Mouse (Mus musculus): Measurements from ENCODE around the gene Sesn2. TPM values are rescaled to one million over a fixed set of nuclear protein-coding genes. Genes with fewer than 3 reads are reported as not detected.

Gene Sesn2
- total RNA-seq, 2 experiments from 2014 or later, result 9.5 to 10.2 TPM

- intact Hi-C loops (cut with DNase I), result no loop called here
- no peak for DNase-seq (ENCODE audit: low spot score in 2 of 2)
Measured at GRCm38 (mm10) chr4:132449778-132450177, 60.5 kb downstream of the Sesn2 start.

GRCm38 (mm10) chr4:132446105-132446504 lies 64.2 kb downstream of the Sesn2 start:
- no peak for DNase-seq (ENCODE audit: low spot score in 2 of 2)
- intact Hi-C loops (cut with DNase I), result no loop called here

DNA sequence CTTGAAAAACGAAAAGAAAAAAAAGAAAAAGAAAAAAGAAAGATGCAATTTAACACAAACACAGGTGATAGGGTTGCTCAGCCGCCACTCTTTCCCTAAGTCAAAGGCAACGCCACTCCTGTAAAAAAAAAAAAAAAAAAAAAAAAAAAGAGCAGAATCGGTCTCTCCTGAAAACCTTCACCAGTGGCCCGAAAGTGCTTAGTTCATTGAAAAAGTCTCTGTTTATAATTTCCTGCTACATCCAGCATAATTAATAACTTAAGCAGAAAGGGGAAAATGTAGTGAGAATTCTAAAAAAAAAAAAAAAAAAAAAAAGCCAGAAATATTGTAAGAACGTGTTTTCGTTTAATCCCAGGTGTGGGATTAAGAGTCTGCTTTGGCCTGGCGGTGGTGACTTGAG lies 65.8 kb downstream of the Sesn2 start:
- intact Hi-C loops (cut with DNase I), result no loop called here
- no peak for DNase-seq (ENCODE audit: low spot score in 2 of 2)

Other genes starting within 250 kb of the Sesn2 start
- gene Gmeb1, start 248.9 kb downstream of the Sesn2 start, total RNA-seq (2021), result 10 to 100 TPM; 25.2 to 26.2 TPM
- 10 to 100 TPM; 19.2 to 22.5 TPM for gene Taf12, start 236.1 kb downstream of the Sesn2 start, total RNA-seq (2021)
- gene Rab42, start 207.1 kb downstream of the Sesn2 start, total RNA-seq (2021), result 1 to 10 TPM; 1.2 to 1.5 TPM
- gene Trnau1ap, start 181.0 kb downstream of the Sesn2 start, total RNA-seq (2021), result 10 to 100 TPM; 18.0 to 22.2 TPM
- 10 to 100 TPM; 12.8 to 14.8 TPM for gene Rcc1, start 156.9 kb downstream of the Sesn2 start, total RNA-seq (2021)
- 10 to 100 TPM in 1 of 2 experiments, 1 to 10 TPM in 1; 8.3 to 11.3 TPM for gene Phactr4, start 88.0 kb downstream of the Sesn2 start, total RNA-seq (2021)
- 10 to 100 TPM in 1 of 2 experiments, 1 to 10 TPM in 1; 8.5 to 10.8 TPM for gene Med18, start 46.6 kb downstream of the Sesn2 start, total RNA-seq (2021)
- gene Atpif1, start 23.2 kb upstream of the Sesn2 start, total RNA-seq (2021), result 100 to 1,000 TPM; 490 to 544 TPM
- gene Dnajc8, start 25.0 kb upstream of the Sesn2 start, total RNA-seq (2021), result 10 to 100 TPM; 83.9 to 93.1 TPM
- gene Ptafr, start 53.6 kb upstream of the Sesn2 start, total RNA-seq (2021), result 1 to 10 TPM; 1.6 to 1.7 TPM
- gene Eya3, start 128.5 kb upstream of the Sesn2 start, total RNA-seq (2021), result 10 to 100 TPM; 29.1 to 34.6 TPM
- gene Xkr8, start 222.0 kb upstream of the Sesn2 start, total RNA-seq (2021), result 1 to 10 TPM; 3.6 to 4.0 TPM
- 1 to 10 TPM; 4.3 to 4.5 TPM for gene Smpdl3b, start 246.8 kb upstream of the Sesn2 start, total RNA-seq (2021)